Mouse (Mus musculus): ENCODE data around the gene Stard9.

DNA sequence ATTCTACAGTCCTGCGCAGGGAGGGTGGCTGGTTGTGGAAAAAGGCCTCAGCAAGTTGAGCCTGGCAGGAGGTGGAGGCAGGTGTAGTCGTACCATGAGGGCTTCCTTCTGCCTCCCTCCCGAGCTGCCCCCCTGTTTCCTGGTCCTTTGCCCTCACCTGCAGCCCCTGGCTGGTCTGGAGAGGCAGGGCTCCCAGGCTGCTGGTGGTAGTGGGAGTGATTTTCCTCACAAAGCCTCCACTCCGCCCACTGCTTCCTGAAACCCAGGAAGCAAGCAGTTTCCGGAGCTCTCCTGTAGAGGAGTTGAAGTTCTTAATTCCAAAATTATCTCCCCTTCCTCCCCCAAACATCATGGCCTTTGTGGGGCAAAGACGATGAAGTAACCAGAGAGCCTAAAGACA is 95.3 kb downstream of the Stard9 start:
- TF ChIP-seq CTCF (IDR thresholded peaks at IDR 0.05; ENCODE audit: low read depth, low read length) (no peak), POLR2A (IDR thresholded peaks at IDR 0.05; ENCODE audit: extremely low read depth, insufficient read depth, low read length) (no peak)

Measured in liver, adult 2 months (tissue).